Mouse (Mus musculus): ENCODE results near the gene Lin28a. TPM values are rescaled to one million over a fixed set of nuclear protein-coding genes. Genes with fewer than 3 reads are reported as not detected.

The Lin28a gene
- polyA plus RNA-seq, 1 experiment from 2014 or later: 1.4 TPM

DNA sequence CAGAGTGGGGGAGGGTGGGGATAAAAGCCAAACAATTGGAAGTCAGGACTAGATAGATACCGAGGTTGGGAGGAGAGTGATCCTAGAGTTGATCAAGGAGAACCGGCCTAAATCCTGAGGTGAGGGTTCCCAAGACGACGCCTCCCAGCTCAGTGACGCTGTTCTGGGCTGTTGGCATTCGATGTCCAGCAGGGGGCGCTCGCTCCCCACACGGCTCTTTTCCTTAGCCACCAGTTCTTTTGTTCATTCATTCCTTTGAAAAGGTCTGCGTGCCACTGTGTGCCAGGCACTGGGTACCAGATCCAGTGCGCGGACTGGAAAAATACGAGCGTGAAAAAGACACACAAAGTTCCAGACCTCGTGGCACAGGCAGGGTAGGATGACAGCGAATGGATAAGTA, 17.3 kb upstream of the Lin28a start:
- ATAC-seq (ENCODE audit: insufficient number of reproducible peaks, low FRiP score, low TSS enrichment, low read depth) (no peak), DNase-seq (ENCODE audit: low spot score) (peak; percentile 93)
- Histone ChIP-seq H3K9me3 (ENCODE audit: control insufficient read depth, low read length) (no peaks in the 10 kb centered on the region), H3K36me3 (ENCODE audit: control insufficient read depth, insufficient read depth, low read length) (no peaks in the 10 kb centered on the region), H3K9ac (ENCODE audit: low read length) (no peak overlapping the region), H3K4me3 (ENCODE audit: low read depth, low read length) (no peak overlapping the region), H3K4me2 (ENCODE audit: low read depth, severe bottlenecking) (no peak overlapping the region), H3K27ac (replicated peaks; ENCODE audit: low read depth, low read length) (no peak overlapping the region), H3K27me3 (ENCODE audit: control insufficient read depth, insufficient read depth, low read length) (no peaks in the 10 kb centered on the region), H3K4me1 (ENCODE audit: control insufficient read depth, insufficient read depth, low read length) (no peaks in the 10 kb centered on the region)
- whole genome bisulfite sequencing: 6% methylated on average over 16 of the region's 16 CpGs

DNA sequence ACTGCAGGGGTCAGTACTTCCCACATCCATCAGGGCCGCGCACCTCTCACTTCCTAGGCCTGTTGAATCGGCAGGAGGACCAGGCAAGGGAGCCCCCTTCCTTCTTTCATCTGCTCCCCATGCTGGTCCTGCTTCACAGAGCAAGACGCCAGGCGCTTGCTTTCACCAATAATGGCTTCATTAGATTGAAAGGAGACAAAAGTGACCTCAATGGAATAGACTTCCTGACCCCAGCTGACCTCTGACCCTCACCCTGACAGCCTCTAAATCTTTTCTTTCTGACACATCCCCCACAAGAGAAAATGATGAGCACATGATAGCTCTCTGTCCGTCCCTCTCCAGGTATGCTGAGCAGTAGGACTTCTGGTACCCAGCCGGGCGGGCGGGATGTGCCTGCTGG, 7.2 kb upstream of the Lin28a start:
- Histone ChIP-seq H3K9ac (ENCODE audit: low read length) (no peak overlapping the region), H3K4me3 (ENCODE audit: low read depth, low read length) (no peak overlapping the region), H3K36me3 (ENCODE audit: control insufficient read depth, insufficient read depth, low read length) (no peaks in the 10 kb centered on the region), H3K4me2 (ENCODE audit: low read depth, severe bottlenecking) (no peak overlapping the region), H3K9me3 (ENCODE audit: control insufficient read depth, low read length) (no peaks in the 10 kb centered on the region), H3K27ac (replicated peaks; ENCODE audit: low read depth, low read length) (no peak overlapping the region), H3K27me3 (ENCODE audit: control insufficient read depth, insufficient read depth, low read length) (no peaks in the 10 kb centered on the region), H3K4me1 (ENCODE audit: control insufficient read depth, insufficient read depth, low read length) (no peaks in the 10 kb centered on the region)
- WGBS: 56% methylated on average over 9 of the region's 9 CpGs
- ATAC-seq (ENCODE audit: insufficient number of reproducible peaks, low FRiP score, low TSS enrichment, low read depth) (no peak), DNase-seq (ENCODE audit: low spot score) (no peak)

DNA sequence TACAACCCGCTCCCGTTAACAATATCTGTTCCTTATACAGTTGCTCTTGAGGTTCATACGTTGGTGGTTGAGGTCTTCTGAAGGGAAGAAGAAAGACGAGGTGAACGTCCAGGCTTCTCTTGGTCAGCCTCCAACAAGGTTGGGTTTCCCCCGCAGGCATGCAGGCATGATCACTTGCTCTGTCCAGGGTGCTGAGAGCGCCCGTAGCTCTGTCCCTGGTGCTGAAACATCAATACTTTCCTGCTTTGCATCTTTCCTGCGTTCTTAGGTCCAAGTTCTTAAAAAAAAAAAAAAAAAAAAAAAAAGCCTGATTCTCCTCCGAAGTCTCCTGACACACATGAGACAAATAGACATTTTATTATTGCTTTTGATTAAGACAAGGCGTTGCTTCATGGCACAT, 2.0 kb upstream of the Lin28a start:
- H3K4me2 ChIP-seq (ENCODE audit: low read depth, severe bottlenecking): no peak overlapping the region
- H3K36me3 ChIP-seq (ENCODE audit: control insufficient read depth, insufficient read depth, low read length): no peaks in the 10 kb centered on the region
- no peak for ATAC-seq (ENCODE audit: insufficient number of reproducible peaks, low FRiP score, low TSS enrichment, low read depth)
- no peak overlapping the region for H3K9ac ChIP-seq (ENCODE audit: low read length)
- peaks cover 41% of the 10 kb centered on the region for H3K4me1 ChIP-seq (ENCODE audit: control insufficient read depth, insufficient read depth, low read length)
- H3K9me3 ChIP-seq (ENCODE audit: control insufficient read depth, low read length): no peaks in the 10 kb centered on the region
- H3K27me3 ChIP-seq (ENCODE audit: control insufficient read depth, insufficient read depth, low read length): no peaks in the 10 kb centered on the region
- peak; percentile 93 for DNase-seq (ENCODE audit: low spot score)
- WGBS: 4% methylated on average over 11 of the region's 11 CpGs
- H3K4me3 ChIP-seq (ENCODE audit: low read depth, low read length): no peak overlapping the region
- H3K27ac ChIP-seq (replicated peaks; ENCODE audit: low read depth, low read length): no peak overlapping the region

DNA sequence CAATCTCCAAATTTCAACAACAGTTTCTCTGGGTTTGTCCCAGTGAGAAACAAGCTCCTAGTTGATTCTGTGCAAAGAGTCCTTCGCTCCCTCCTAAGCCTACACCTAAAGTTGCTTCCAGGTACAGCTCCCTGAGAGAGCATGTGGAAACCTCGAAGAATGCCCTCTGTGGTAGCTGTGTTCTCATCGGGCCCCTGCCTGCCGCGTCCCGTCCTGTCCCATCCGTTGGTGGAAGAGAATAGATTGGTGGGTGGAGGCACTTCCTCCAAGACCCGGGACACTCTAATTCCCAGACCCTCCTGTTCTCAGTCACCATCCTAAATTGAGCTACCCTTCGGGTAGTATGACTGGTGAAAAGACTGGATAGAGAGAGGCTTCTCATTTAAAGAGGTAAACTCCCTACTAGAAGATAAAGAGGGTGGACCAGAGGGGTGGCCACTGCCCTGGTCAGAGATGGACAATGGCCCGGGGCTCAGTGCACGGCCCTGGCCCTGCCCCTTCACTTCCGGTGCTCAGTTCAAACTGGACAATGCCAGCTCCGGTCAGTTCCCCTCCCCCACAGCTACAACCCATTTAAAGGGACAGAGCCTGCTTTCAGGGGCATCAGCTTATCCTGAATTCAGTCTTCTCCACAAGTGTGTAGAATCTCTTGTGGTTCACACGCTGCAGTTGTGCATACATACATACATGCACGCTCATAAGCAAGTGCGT, 1.2 kb upstream of the Lin28a start:
- Histone ChIP-seq H3K36me3 (ENCODE audit: control insufficient read depth, insufficient read depth, low read length) (no peaks in the 10 kb centered on the region), H3K9ac (ENCODE audit: low read length) (no peak overlapping the region), H3K4me1 (ENCODE audit: control insufficient read depth, insufficient read depth, low read length) (peaks cover 43% of the 10 kb centered on the region), H3K27me3 (ENCODE audit: control insufficient read depth, insufficient read depth, low read length) (no peaks in the 10 kb centered on the region), H3K4me3 (ENCODE audit: low read depth, low read length) (no peak overlapping the region), H3K9me3 (ENCODE audit: control insufficient read depth, low read length) (no peaks in the 10 kb centered on the region), H3K4me2 (ENCODE audit: low read depth, severe bottlenecking) (peak overlapping the region; percentile 18; the same call in 1 of the 2 replicates), H3K27ac (replicated peaks; ENCODE audit: low read depth, low read length) (no peak overlapping the region)
- ATAC-seq (ENCODE audit: insufficient number of reproducible peaks, low FRiP score, low TSS enrichment, low read depth) (no peak), DNase-seq (ENCODE audit: low spot score) (peak; percentile 31)
- 2% methylated on average over 16 of the region's 16 CpGs for WGBS

DNA sequence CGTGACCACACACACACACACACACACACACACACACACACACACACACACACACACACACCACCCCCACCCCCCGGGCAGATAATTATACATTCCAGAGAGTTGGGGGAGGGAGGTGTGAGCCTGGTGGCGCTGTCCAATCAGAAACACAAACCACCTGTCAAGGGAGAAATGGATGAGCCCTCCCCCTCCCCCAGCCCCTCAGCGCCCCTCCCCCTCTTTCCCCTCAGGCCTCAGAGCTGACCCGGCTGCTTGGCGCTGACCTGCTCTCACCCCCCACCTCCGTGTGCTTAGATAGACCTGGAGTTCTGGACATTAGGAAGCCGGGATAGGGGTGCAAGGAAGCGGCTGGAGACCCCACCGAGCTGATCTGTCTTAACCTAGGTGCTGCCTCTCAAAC, 569 bp upstream of the Lin28a start:
- Histone ChIP-seq H3K27ac (replicated peaks; ENCODE audit: low read depth, low read length) (no peak overlapping the region), H3K9ac (ENCODE audit: low read length) (no peak overlapping the region), H3K27me3 (ENCODE audit: control insufficient read depth, insufficient read depth, low read length) (no peaks in the 10 kb centered on the region), H3K4me1 (ENCODE audit: control insufficient read depth, insufficient read depth, low read length) (peaks cover 43% of the 10 kb centered on the region), H3K4me3 (ENCODE audit: low read depth, low read length) (peak overlapping the region; percentile 30; the same call in 1 of the 2 replicates), H3K9me3 (ENCODE audit: control insufficient read depth, low read length) (no peaks in the 10 kb centered on the region), H3K4me2 (ENCODE audit: low read depth, severe bottlenecking) (peak overlapping the region; percentile 76; the same call in 1 of the 2 replicates), H3K36me3 (ENCODE audit: control insufficient read depth, insufficient read depth, low read length) (no peaks in the 10 kb centered on the region)
- WGBS: 2% methylated on average over 9 of the region's 10 CpGs
- peak; percentile 57 for DNase-seq (ENCODE audit: low spot score)
- no peak for ATAC-seq (ENCODE audit: insufficient number of reproducible peaks, low FRiP score, low TSS enrichment, low read depth)

DNA sequence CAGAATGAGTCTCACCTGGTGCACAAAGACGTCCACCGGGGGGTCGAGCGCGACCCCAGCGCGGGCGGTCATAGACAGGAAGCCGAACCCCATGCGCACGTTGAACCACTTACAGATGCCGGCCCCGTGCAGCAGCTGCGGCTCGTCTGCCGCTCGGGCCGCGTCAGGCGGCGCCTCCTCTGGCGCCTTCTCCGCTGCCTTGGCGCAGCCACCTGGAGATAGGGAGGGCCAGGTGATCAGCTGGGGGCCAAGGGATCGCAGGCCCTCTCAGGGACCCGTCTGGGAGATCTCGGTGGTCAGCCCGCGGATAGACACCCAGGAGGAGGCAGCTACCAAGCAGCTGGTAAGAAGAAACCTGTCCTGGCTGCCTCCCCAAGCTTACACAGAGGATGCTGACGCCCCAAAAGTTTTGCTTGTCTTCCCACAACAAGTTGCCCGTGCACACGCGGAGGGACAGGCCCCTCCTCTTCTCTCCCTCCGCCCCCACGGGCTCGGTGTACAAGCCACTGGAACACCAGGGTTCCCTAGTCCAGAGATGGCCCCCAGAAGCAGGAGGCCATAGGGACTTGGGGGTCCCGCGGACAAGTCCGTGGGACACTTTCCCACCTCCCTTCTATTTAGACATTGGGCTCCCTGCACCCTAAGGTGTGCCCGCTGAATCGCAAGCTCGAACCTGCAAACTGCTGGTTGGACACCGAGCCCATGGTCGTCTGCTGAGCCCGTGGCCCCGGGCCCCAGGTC, 433 bp downstream of the Lin28a start:
- H3K9ac ChIP-seq (ENCODE audit: low read length): peak overlapping the region; percentile 45; the same call in 1 of the 2 replicates
- H3K4me3 ChIP-seq (ENCODE audit: low read depth, low read length): peak overlapping the region; percentile 30
- no peaks in the 10 kb centered on the region for H3K27me3 ChIP-seq (ENCODE audit: control insufficient read depth, insufficient read depth, low read length)
- ATAC-seq (ENCODE audit: insufficient number of reproducible peaks, low FRiP score, low TSS enrichment, low read depth) (peak; percentile 32; the same call in 1 of the 2 replicates), DNase-seq (ENCODE audit: low spot score) (peak; percentile 66)
- H3K4me1 ChIP-seq (ENCODE audit: control insufficient read depth, insufficient read depth, low read length): peaks cover 43% of the 10 kb centered on the region
- WGBS: under 1% methylated on average over 46 of the region's 46 CpGs
- no peaks in the 10 kb centered on the region for H3K9me3 ChIP-seq (ENCODE audit: control insufficient read depth, low read length)
- H3K36me3 ChIP-seq (ENCODE audit: control insufficient read depth, insufficient read depth, low read length): no peaks in the 10 kb centered on the region
- peak overlapping the region; percentile 76 for H3K4me2 ChIP-seq (ENCODE audit: low read depth, severe bottlenecking)
- H3K27ac ChIP-seq (replicated peaks; ENCODE audit: low read depth, low read length): peak overlapping the region; percentile 91

DNA sequence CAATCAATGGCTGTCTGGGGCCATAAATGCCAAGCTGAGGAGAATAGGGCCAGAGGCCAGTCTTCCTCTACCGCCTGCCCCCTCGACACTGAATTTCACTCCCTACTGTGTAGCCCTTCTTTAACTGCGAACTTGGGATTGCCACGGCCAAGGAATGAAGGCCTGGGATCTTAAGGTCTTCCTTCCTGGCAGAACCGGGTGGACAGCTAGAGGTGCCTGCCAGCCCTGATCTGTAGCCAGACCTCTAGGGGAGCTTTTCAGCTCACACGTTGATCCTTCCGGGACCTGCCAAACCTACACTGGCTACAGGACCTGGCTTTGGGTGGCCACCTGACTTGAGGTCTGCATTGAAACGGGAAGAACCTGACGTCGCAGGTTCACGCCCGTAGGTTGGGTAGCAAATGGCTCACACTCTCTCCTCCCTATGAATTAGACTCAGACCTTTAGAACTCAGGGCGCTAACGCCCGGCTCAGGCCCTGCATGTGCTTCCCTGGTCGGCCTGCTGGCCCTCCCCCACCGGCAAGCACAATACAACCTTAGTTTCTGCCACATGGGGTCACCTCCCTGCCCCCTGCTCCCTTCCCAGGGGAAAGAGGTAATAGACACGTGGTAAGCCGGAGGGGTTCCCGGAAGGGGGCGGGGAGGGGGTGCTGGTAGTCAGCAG, 1.3 kb downstream of the Lin28a start:
- ATAC-seq (ENCODE audit: insufficient number of reproducible peaks, low FRiP score, low TSS enrichment, low read depth): peak; percentile 33
- peak overlapping the region; percentile 30 for H3K4me3 ChIP-seq (ENCODE audit: low read depth, low read length)
- no peaks in the 10 kb centered on the region for H3K27me3 ChIP-seq (ENCODE audit: control insufficient read depth, insufficient read depth, low read length)
- peaks cover 43% of the 10 kb centered on the region for H3K4me1 ChIP-seq (ENCODE audit: control insufficient read depth, insufficient read depth, low read length)
- peak overlapping the region; percentile 76 for H3K4me2 ChIP-seq (ENCODE audit: low read depth, severe bottlenecking)
- peak overlapping the region; percentile 91 for H3K27ac ChIP-seq (replicated peaks; ENCODE audit: low read depth, low read length)
- H3K9me3 ChIP-seq (ENCODE audit: control insufficient read depth, low read length): no peaks in the 10 kb centered on the region
- peak; percentile 79 for DNase-seq (ENCODE audit: low spot score)
- no peak overlapping the region; the same call in 1 of the 2 replicates for H3K9ac ChIP-seq (ENCODE audit: low read length)
- H3K36me3 ChIP-seq (ENCODE audit: control insufficient read depth, insufficient read depth, low read length): no peaks in the 10 kb centered on the region
- under 1% methylated on average over 21 of the region's 21 CpGs for WGBS

DNA sequence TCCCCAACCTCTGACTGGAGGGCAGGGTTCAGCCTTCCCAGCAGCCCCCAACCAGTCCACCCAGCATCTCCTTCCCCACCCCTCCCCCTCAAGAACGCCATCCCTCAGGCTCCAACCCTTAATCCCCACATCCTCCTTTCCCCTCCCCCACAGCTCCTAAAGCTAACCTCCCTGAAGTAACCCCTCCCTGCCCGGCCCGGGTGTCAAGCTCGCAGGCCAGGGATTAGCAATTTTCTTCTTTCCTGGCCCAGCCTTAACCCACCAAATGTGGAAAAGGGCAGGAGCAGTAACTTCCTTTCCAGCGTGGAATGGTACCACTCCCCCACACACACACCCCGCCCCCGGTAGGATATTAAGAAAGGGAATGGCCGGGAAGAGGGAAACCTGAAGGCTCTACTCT, 1.9 kb downstream of the Lin28a start:
- Histone ChIP-seq H3K27me3 (ENCODE audit: control insufficient read depth, insufficient read depth, low read length) (no peaks in the 10 kb centered on the region), H3K9me3 (ENCODE audit: control insufficient read depth, low read length) (no peaks in the 10 kb centered on the region), H3K27ac (replicated peaks; ENCODE audit: low read depth, low read length) (peak overlapping the region; percentile 91), H3K4me2 (ENCODE audit: low read depth, severe bottlenecking) (peak overlapping the region; percentile 76), H3K9ac (ENCODE audit: low read length) (0 out of 2 replicates have a peak overlapping the region, but pooled peaks have one; percentile 5), H3K36me3 (ENCODE audit: control insufficient read depth, insufficient read depth, low read length) (no peaks in the 10 kb centered on the region), H3K4me3 (ENCODE audit: low read depth, low read length) (peak overlapping the region; percentile 30), H3K4me1 (ENCODE audit: control insufficient read depth, insufficient read depth, low read length) (peaks cover 43% of the 10 kb centered on the region)
- ATAC-seq (ENCODE audit: insufficient number of reproducible peaks, low FRiP score, low TSS enrichment, low read depth): no peak
- WGBS: 0% methylated on average over 8 of the region's 8 CpGs
- peak; percentile 77 for DNase-seq (ENCODE audit: low spot score)
